Mouse (Mus musculus): ENCODE measurements around the gene Cdc6.

DNA sequence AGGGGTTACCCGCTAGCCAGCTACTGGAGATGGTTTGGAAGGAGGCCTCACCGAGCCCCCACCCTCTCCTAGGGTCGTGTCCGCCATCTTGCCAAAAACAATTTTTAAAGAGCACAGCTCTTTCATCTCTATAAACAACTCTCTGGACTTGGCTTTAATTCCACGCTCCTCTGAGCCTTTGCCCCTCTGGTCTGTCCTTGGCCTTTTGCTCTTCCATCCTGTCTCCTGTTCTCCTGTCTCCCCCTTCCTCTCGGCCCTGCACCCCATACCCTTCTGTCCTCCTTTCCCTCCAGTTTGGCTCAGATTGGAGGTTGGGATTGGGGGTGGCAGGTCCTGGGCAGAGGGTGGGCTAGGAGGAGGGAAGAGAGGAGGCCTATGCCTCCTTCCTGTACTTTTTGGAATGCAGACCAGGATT lies 56.6 kb downstream of the Cdc6 start:
- TF ChIP-seq POLR2A (IDR thresholded peaks at IDR 0.05; ENCODE audit: control insufficient read depth in 1 of 2, insufficient read depth in 1 of 2, low read depth in 1 of 2, low read length in 2 of 2, poor library complexity in 1 of 2) (0 out of 4 replicates have a peak, but pooled peaks of 1 of the 2 experiments have one; percentile 19), EP300 (IDR thresholded peaks at IDR 0.05; ENCODE audit: low read depth in 1 of 2, low read length in 2 of 2) (no peak), TBP (IDR thresholded peaks at IDR 0.05; ENCODE audit: low read depth, low read length) (no peak), SIN3A (IDR thresholded peaks at IDR 0.05; ENCODE audit: low read length) (no peak), POLR2AphosphoS2 (IDR thresholded peaks at IDR 0.05; ENCODE audit: low read length) (no peak), TAL1 (IDR thresholded peaks at IDR 0.05; ENCODE audit: low read length) (no peak), SMC3 (IDR thresholded peaks at IDR 0.05; ENCODE audit: low read depth, low read length) (no peak), ZKSCAN1 (IDR thresholded peaks at IDR 0.05; ENCODE audit: low read depth, low read length) (no peak), CTCF (IDR thresholded peaks at IDR 0.05 in 2 of 3, conservative IDR thresholded peaks at IDR 0.05 in 1 of 3; ENCODE audit: control insufficient read depth in 1 of 3, insufficient read depth in 1 of 3, low read depth in 2 of 3, low read length in 3 of 3, poor library complexity in 1 of 3, severe bottlenecking in 1 of 3) (no peak), ETS1 (IDR thresholded peaks at IDR 0.05; ENCODE audit: low read depth, low read length) (no peak), RCOR1 (IDR thresholded peaks at IDR 0.05; ENCODE audit: low read depth, low read length) (no peak), MXI1 (IDR thresholded peaks at IDR 0.05; ENCODE audit: low read depth, low read length) (no peak), GATA1 (IDR thresholded peaks at IDR 0.05; ENCODE audit: low read depth, low read length) (no peak)

Data from MEL (cell line).